Mouse (Mus musculus) Patski (cell line): ENCODE results near the gene Klhl22. TPM values are rescaled to one million over a fixed set of nuclear protein-coding genes. Genes with fewer than 3 reads are reported as not detected.

Experiments
- ATAC-seq: fragments of 100-300 bp; one replicate; pipeline ENCODE4 v1.8.0; 2021
- CTCF ChIA-PET: fragments of 350-600 bp; sonication (Branson Sonifier 250); formaldehyde crosslinking; loops from one replicate; lab custom pipeline; 2022; ENCODE audit warnings: inconsistent platforms; lab: Charles Lee
- POLR2A ChIA-PET: fragments of 350-600 bp; sonication (Branson Sonifier 250); formaldehyde crosslinking; loops from one replicate; lab custom pipeline; 2022; ENCODE audit warnings: antibody characterized with exemption, inconsistent platforms; lab: Charles Lee
- DNase-seq: peaks from one replicate; pipeline ENCODE4 v3.0.0-alpha.2; 2011; ENCODE audit warnings: low read depth, low spot score
- H3K27me3 ChIP-seq: fragments of 371-371 bp; one replicate; pipeline ENCODE4 v1.5.1; 2021
- CTCF ChIP-seq: fragments of 100-300 bp; IDR thresholded peaks from one replicate; pipeline ENCODE4 v1.5.1; 2021
- in situ Hi-C: fragments of 300-500 bp; cut with MboI; formaldehyde crosslinking; loops from 3 replicates; pipeline ENCODE4 v1.11.1; 2018; ENCODE audit warnings: low pct_unique_long_range_greater_than_20kb, mixed read lengths
- polyA plus RNA-seq: library from polyadenylated mRNA; unstranded; gene quantifications from one replicate; pipeline ENCODE4 v1.2.3, GENCODE M21; 2021

Klhl22 gene
- polyA plus RNA-seq: 128 TPM

- H3K27me3 ChIP-seq: no peaks in the 10 kb centered on the region
- peak; percentile 81 for ATAC-seq
- ChIA-PET POLR2A (interaction anchor here (0.9 to 1.8 kb wide), 7 partner anchors 9 to 42 kb away, joined by 3 to 6 read pairs (median 4); no protein-coding TSS in a partner anchor), CTCF (interaction anchor here (1.2 to 3.3 kb wide), 11 partner anchors 9 to 89 kb away, joined by 3 to 22 read pairs (median 7); partner anchors contain the start of gene Med15)
- in situ Hi-C loops: no loop called here
- TF ChIP-seq CTCF: no peak
- peak; percentile 41 for DNase-seq
Measured at GRCm38 (mm10) chr16:17759344-17759773, at the start of gene Klhl22. TSS of gene Klhl22 (plus strand) at chr16:17759618.

- POLR2A ChIA-PET: interaction anchor here (0.6 kb wide), 1 partner anchor 97 kb away, joined by 3 read pairs; no protein-coding TSS in a partner anchor
- DNase-seq: no peak
- H3K27me3 ChIP-seq: no peaks in the 10 kb centered on the region
- no peak for ATAC-seq
- CTCF ChIA-PET: no interaction called here
- no peak for TF ChIP-seq CTCF
- in situ Hi-C loops: no loop called here
Measured at GRCm38 (mm10) chr16:17717791-17718190, 41.6 kb upstream of the Klhl22 start.

- CTCF ChIA-PET: interaction anchor here (1.1 kb wide), 1 partner anchor 26 kb away, joined by 3 read pairs; no protein-coding TSS in a partner anchor
- no peak for DNase-seq
- no peak for ATAC-seq
- POLR2A ChIA-PET: no interaction called here
- TF ChIP-seq CTCF: no peak
- in situ Hi-C loops: no loop called here
- no peaks in the 10 kb centered on the region for H3K27me3 ChIP-seq
Measured at GRCm38 (mm10) chr16:17721114-17721808, 38.2 kb upstream of the Klhl22 start.

DNA sequence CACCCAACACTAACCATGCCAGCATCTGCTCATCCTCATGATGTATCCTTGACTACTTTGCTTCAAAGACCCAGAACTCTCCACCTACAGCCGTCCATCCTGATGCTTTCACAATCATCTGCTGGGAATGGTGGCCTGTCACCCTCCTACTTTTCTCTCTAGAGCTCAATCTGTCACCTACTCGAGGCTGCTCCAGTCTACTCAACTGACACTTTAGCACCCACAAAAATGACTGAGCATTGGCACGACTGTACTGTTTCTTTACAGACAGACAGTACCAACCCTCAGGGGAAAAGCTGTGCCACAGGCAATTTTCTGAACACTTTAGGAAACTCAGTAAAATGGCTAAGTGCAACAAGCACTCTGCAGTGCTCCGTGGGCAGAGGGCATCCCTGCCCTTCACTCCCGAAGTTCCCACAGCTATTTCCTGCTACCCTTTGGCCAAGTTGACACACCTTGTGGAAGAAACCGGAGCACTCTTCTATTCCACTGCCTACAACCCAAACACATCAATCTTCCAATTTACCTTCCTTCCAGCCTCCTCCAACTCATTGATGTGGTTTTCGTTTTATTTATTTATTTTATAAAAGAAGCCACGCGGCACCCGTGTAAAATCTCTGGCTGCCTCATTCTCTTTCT, 37.5 kb upstream of the Klhl22 start:
- POLR2A ChIA-PET: no interaction called here

GRCm38 (mm10) chr16:17722461-17723324, 36.7 kb upstream of the Klhl22 start:
- DNase-seq: no peak
- TF ChIP-seq CTCF: peak; percentile 67
- CTCF ChIA-PET: interaction anchor here (1.0 to 1.2 kb wide), 4 partner anchors 10 to 39 kb away, joined by 3 read pairs; partner anchors contain the start of genes Klhl22 and Med15
- ATAC-seq: peak; percentile 81
- in situ Hi-C loops: no loop called here
- POLR2A ChIA-PET: no interaction called here
- no peaks in the 10 kb centered on the region for H3K27me3 ChIP-seq

More for the DNA sequence above, 37.5 kb upstream of the Klhl22 start:
- no peak for TF ChIP-seq CTCF
- in situ Hi-C loops: no loop called here
- H3K27me3 ChIP-seq: no peaks in the 10 kb centered on the region
- CTCF ChIA-PET: interaction anchor here (1.0 to 1.2 kb wide), 3 partner anchors 27 to 38 kb away, joined by 3 read pairs; partner anchors contain the start of gene Klhl22
- ATAC-seq: no peak
- DNase-seq: no peak

GRCm38 (mm10) chr16:17723325-17723626, 36.1 kb upstream of the Klhl22 start:
- POLR2A ChIA-PET: no interaction called here
- DNase-seq (no peak), ATAC-seq (no peak)
- TF ChIP-seq CTCF: no peak
- no peaks in the 10 kb centered on the region for H3K27me3 ChIP-seq
- CTCF ChIA-PET: interaction anchor here (1.0 kb wide), 1 partner anchor 10 kb away, joined by 3 read pairs; the partner anchor contains the start of gene Med15
- in situ Hi-C loops: no loop called here

GRCm38 (mm10) chr16:17724448-17724847, 35.0 kb upstream of the Klhl22 start:
- no peaks in the 10 kb centered on the region for H3K27me3 ChIP-seq
- DNase-seq (no peak), ATAC-seq (no peak)
- no peak for TF ChIP-seq CTCF
- CTCF ChIA-PET: no interaction called here
- in situ Hi-C loops: no loop called here
- POLR2A ChIA-PET: interaction anchor here (0.8 kb wide), 1 partner anchor 75 kb away, joined by 4 read pairs; no protein-coding TSS in a partner anchor

DNA sequence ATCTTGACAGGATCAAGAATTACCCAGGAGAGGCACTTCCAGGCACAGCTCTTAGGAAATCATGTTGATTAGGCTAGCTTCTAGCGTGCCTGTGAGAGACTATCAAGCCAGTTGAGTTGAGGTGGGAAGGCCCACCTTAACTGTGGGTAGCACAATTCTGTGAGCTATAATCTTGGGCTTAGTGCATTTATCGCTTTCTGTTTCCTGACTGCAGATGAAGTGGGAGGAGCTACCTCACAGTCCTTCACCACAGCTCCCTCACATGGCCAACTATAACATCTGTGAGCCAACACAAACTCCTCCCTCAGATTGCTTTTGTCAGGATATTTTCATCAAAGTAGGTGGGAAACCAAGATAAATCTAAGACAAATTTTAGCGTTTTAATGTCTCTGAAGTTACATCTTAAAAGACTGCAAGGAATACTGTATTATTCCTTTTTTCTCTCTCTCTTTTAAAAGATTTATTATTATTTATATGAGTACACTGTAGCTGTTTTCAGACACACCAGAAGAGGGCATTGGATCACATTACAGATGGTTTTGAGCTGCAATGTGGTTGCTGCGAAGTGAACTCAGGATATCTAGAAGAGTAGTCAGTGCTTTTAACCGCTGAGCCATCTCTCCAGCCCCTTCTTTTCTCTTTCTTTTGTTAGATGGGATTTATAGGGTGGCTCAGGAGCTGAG, 32.1 kb upstream of the Klhl22 start:
- ChIA-PET POLR2A (interaction anchor here (0.6 kb wide), 1 partner anchor 36 kb away, joined by 4 read pairs; no protein-coding TSS in a partner anchor), CTCF (interaction anchor here (0.8 to 6.0 kb wide), 16 partner anchors 9 to 169 kb away, joined by 3 to 45 read pairs (median 4); partner anchors contain the start of gene Klhl22)
- peak; percentile 81 for TF ChIP-seq CTCF
- in situ Hi-C loops: loop anchor here (5.0 kb wide), 1 partner anchor 115 kb away; no protein-coding TSS in a partner anchor
- DNase-seq (no peak), ATAC-seq (peak; percentile 64)
- no peaks in the 10 kb centered on the region for H3K27me3 ChIP-seq

- no peak for ATAC-seq
- CTCF ChIA-PET: interaction anchor here (0.9 to 6.0 kb wide), 4 partner anchors 26 to 119 kb away, joined by 3 to 45 read pairs (median 5); no protein-coding TSS in a partner anchor
- no peaks in the 10 kb centered on the region for H3K27me3 ChIP-seq
- in situ Hi-C loops: loop anchor here (5.0 kb wide), 3 partner anchors 42 to 112 kb away; no protein-coding TSS in a partner anchor
- no peak for DNase-seq
- POLR2A ChIA-PET: interaction anchor here (1.4 kb wide), 1 partner anchor 82 kb away, joined by 5 read pairs; no protein-coding TSS in a partner anchor
- TF ChIP-seq CTCF: peak; percentile 73
Measured at GRCm38 (mm10) chr16:17729974-17730373, 29.4 kb upstream of the Klhl22 start.
